Mouse (Mus musculus): ENCODE data around the gene Poc1a. TPM values are rescaled to one million over a fixed set of nuclear protein-coding genes. Genes with fewer than 3 reads are reported as not detected.

Gene Poc1a
- polyA plus RNA-seq, 1 experiment from 2014 or later: 27.8 TPM

DNA sequence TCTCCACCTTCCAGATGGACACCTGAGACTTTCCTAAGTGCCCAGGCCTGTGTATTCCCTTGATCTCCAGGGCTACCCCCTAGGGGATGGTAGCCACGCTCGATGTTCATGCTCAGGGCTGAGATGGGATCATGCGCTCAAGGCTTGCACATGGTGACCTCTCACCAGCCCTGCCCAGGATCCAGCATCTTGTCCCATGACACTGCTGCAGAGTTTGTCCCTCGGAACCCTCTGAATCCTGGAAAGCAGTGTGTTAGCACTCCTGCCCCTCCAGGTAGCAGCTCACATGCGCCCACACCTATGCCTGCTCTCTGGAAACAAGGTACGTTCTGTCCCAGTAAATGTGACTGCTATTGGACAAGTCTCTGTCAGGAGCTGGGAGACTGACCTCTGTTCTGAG is 73.9 kb downstream of the Poc1a start:
- no peak for ATAC-seq (ENCODE audit: insufficient number of reproducible peaks, low FRiP score)
- Histone ChIP-seq H3K4me1 (replicated peaks) (peaks cover 43% of the 10 kb centered on the region), H3K27ac (ENCODE audit: poor library complexity, severe bottlenecking) (no peak overlapping the region), H3K27me3 (replicated peaks) (no peaks in the 10 kb centered on the region), H3K9ac (no peak overlapping the region), H3K9me3 (replicated peaks) (no peaks in the 10 kb centered on the region), H3K4me3 (no peak overlapping the region), H3K4me2 (no peak overlapping the region), H3K36me3 (no peaks in the 10 kb centered on the region)
- 90% methylated on average over 6 of the region's 6 CpGs for WGBS

DNA sequence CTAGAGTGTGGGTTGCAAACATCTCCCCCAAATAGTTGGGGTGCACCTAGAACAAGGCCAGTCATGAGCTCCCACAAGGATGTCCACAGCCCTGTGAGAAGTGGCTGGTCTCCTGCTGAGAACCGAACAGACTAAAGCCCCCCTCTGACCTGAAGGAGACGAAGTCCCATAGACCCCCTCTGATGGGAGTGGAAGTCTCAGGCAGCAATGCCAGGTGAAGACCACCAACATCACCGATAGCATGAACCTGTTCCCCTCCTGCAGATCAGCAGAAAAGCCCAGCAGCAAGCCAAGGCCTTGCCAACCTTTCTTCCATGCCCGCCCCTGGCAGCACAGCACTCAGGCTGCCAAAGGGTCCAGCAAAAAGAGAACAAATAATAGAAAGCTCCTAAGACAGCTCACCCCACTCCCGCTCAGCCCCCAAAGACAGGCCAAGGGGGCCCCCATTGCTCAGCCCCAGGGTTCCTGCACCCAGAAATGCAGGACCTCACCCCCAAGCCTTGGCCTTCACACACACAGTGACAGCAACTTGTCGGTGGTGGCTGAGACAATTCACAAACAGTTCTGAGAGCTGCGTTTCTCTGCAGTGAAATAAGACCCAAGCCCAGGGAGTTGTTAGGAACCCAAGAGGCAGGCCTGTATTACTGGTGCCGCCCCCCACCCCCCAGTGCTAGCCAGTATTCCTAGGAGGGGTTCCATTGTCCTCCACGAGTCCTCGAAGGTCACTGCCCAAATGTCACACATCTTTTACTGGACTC is 74.5 kb downstream of the Poc1a start:
- no peak overlapping the region for H3K4me3 ChIP-seq
- no peak overlapping the region for H3K9ac ChIP-seq
- no peaks in the 10 kb centered on the region for H3K36me3 ChIP-seq
- WGBS: 77% methylated on average over 10 of the region's 10 CpGs
- no peaks in the 10 kb centered on the region for H3K27me3 ChIP-seq (replicated peaks)
- H3K9me3 ChIP-seq (replicated peaks): no peaks in the 10 kb centered on the region
- H3K4me1 ChIP-seq (replicated peaks): peaks cover 43% of the 10 kb centered on the region
- ATAC-seq (ENCODE audit: insufficient number of reproducible peaks, low FRiP score): no peak
- no peak overlapping the region; the same call in 1 of the 2 replicates for H3K27ac ChIP-seq (ENCODE audit: poor library complexity, severe bottlenecking)
- no peak overlapping the region for H3K4me2 ChIP-seq

DNA sequence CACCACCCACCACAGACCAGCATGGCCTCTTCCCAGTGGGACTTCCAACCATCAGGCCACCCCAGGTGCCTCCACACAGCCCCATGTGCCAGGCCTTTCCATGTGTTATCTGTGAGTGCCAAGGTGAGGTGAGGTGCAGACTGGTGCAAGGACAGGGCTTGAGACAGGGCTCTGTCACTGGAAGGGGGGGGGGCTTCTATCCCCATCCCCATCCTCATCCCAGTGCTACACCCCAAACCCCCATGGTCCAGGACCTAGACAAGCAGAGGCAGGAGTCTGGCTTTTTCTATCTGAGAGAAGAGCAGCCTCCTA is 75.1 kb downstream of the Poc1a start:
- H3K4me3 ChIP-seq: no peak overlapping the region
- H3K4me1 ChIP-seq (replicated peaks): peaks cover 38% of the 10 kb centered on the region
- no peaks in the 10 kb centered on the region for H3K27me3 ChIP-seq (replicated peaks)
- no peak overlapping the region for H3K9ac ChIP-seq
- ATAC-seq (ENCODE audit: insufficient number of reproducible peaks, low FRiP score): 0 out of 2 replicates have a peak, but pooled peaks have one; percentile 7
- peak overlapping the region; percentile 15; the same call in 1 of the 2 replicates for H3K27ac ChIP-seq (ENCODE audit: poor library complexity, severe bottlenecking)
- H3K4me2 ChIP-seq: no peak overlapping the region
- H3K9me3 ChIP-seq (replicated peaks): no peaks in the 10 kb centered on the region
- no peaks in the 10 kb centered on the region for H3K36me3 ChIP-seq

DNA sequence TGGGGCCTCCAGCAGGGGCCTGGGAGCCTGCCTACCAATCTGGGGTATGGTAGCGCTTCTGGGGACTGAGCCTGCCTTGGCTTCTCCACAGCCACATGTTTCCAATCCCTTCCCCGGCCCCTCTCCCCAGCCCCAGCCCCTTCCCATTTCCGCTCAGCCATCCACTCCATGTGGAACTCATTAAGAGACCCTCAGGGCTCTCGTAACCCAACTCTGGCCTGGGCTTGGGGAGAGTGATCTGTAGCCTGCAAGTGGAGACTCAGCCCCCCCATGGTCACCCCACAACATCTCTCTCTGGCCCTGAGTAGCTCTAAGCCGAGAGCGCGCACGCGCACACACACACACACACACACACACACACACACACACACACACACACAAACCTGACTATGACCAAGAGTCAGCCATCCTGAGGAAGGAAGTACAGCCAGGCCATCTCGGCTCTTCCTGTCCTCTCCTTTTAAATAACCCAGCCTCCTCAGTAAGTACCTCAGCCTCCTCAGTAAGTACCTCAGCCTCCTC is 75.5 kb downstream of the Poc1a start:
- H3K27me3 ChIP-seq (replicated peaks): no peaks in the 10 kb centered on the region
- H3K4me3 ChIP-seq: no peak overlapping the region
- 60% methylated on average over 10 of the region's 10 CpGs for WGBS
- no peaks in the 10 kb centered on the region for H3K36me3 ChIP-seq
- H3K9me3 ChIP-seq (replicated peaks): no peaks in the 10 kb centered on the region
- H3K4me2 ChIP-seq: no peak overlapping the region
- H3K27ac ChIP-seq (ENCODE audit: poor library complexity, severe bottlenecking): peak overlapping the region; percentile 15; the same call in 1 of the 2 replicates
- peaks cover 38% of the 10 kb centered on the region for H3K4me1 ChIP-seq (replicated peaks)
- ATAC-seq (ENCODE audit: insufficient number of reproducible peaks, low FRiP score): peak; percentile 31; the same call in 1 of the 2 replicates
- H3K9ac ChIP-seq: no peak overlapping the region

DNA sequence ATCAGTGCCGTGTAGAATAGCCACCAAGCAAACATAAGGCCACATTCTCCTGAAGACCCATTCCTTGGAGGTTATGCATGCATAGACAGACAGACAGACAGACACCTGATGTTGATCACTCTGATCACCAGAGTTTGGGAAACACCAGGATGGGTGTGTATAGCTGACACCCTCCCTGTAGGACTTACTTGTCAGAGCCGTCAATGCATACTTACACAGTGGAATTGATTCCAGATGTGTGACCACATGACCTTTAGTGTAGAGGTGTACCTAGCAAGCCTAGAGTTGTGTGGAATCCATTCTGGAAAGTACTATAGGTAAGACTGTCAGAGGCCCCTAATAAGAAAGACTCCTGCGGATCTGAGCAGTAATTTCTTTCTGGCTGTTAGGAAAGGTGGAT is 76.3 kb downstream of the Poc1a start:
- H3K36me3 ChIP-seq: no peaks in the 10 kb centered on the region
- no peak overlapping the region for H3K4me3 ChIP-seq
- WGBS: 57% methylated on average over 3 of the region's 3 CpGs
- no peak overlapping the region for H3K4me2 ChIP-seq
- peaks cover 38% of the 10 kb centered on the region for H3K4me1 ChIP-seq (replicated peaks)
- no peak overlapping the region for H3K9ac ChIP-seq
- ATAC-seq (ENCODE audit: insufficient number of reproducible peaks, low FRiP score): no peak
- no peaks in the 10 kb centered on the region for H3K9me3 ChIP-seq (replicated peaks)
- no peaks in the 10 kb centered on the region for H3K27me3 ChIP-seq (replicated peaks)
- H3K27ac ChIP-seq (ENCODE audit: poor library complexity, severe bottlenecking): no peak overlapping the region

DNA sequence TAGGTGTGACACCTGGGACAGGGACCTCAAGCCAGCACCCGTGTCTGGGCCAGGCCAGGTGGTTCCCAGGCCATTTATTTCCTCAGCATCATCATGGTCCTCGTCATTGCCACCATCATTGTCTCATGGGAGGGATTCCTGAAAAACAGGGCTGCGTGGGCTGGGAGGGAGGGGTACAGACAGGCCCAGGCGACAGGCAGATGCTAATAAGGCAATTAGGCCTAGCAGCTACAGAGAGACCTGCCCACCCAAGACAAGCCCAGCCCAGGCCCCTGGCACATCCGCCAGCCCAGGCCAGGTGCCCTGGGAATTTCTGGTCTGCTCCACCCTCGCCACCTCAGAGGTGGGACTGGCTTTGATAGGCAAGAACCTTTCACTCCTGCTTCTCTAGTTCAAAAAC is 78.4 kb downstream of the Poc1a start:
- no peak overlapping the region for H3K4me3 ChIP-seq
- H3K36me3 ChIP-seq: no peaks in the 10 kb centered on the region
- WGBS: 74% methylated on average over 6 of the region's 6 CpGs
- no peak overlapping the region for H3K4me2 ChIP-seq
- no peaks in the 10 kb centered on the region for H3K9me3 ChIP-seq (replicated peaks)
- H3K27ac ChIP-seq (ENCODE audit: poor library complexity, severe bottlenecking): no peak overlapping the region
- no peaks in the 10 kb centered on the region for H3K27me3 ChIP-seq (replicated peaks)
- H3K4me1 ChIP-seq (replicated peaks): peaks cover 26% of the 10 kb centered on the region
- ATAC-seq (ENCODE audit: insufficient number of reproducible peaks, low FRiP score): no peak
- H3K9ac ChIP-seq: no peak overlapping the region

DNA sequence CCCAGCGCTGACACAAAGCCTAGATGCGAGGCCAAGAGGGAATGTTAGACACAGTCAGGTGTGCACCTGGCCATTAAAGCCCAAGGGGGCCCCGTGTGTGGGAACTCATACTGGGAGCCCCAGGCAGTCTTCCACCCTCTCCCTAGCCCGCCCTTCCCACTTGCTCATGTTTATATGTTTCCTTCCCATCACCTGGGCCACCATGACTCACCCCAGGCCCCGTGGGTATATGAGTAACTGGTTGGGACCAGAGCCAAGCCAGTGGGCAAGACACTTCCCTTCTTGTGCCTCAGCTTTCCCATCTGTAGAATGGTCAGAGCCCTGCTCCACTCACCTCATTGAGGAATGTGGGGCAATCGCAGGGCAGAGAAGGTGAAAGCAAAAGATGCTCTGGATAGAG is 80.3 kb downstream of the Poc1a start:
- ATAC-seq (ENCODE audit: insufficient number of reproducible peaks, low FRiP score): 0 out of 2 replicates have a peak, but pooled peaks have one; percentile 3
- 75% methylated on average over 6 of the region's 6 CpGs for WGBS
- Histone ChIP-seq H3K36me3 (no peaks in the 10 kb centered on the region), H3K4me3 (no peak overlapping the region), H3K27me3 (replicated peaks) (no peaks in the 10 kb centered on the region), H3K4me2 (no peak overlapping the region), H3K27ac (ENCODE audit: poor library complexity, severe bottlenecking) (no peak overlapping the region), H3K4me1 (replicated peaks) (peaks cover 20% of the 10 kb centered on the region), H3K9ac (no peak overlapping the region), H3K9me3 (replicated peaks) (no peaks in the 10 kb centered on the region)

DNA sequence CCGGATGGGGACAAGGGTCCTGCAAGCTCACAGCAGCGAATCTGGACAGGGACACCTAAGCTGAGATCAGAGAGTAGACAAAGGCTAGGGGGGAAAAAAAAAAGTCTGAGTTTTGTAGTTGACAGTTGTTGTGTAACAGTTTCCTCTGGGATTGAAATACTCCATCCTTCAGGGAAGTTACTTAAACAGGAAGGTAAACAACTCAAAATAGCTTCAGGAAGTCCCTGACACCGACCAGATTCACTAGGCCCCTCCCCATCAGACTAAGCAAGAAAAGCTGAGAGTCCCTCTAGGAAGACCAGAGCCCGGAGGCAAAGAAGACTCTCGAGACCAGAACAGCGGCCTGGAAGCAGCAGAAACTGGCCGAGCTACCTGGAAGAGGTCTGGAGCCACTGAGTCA is 84.5 kb downstream of the Poc1a start:
- Histone ChIP-seq H3K27ac (ENCODE audit: poor library complexity, severe bottlenecking) (no peak overlapping the region), H3K4me3 (no peak overlapping the region), H3K4me1 (replicated peaks) (peaks cover 29% of the 10 kb centered on the region), H3K9me3 (replicated peaks) (no peaks in the 10 kb centered on the region), H3K27me3 (replicated peaks) (no peaks in the 10 kb centered on the region), H3K4me2 (no peak overlapping the region), H3K36me3 (no peaks in the 10 kb centered on the region), H3K9ac (no peak overlapping the region)
- WGBS: 49% methylated on average over 7 of the region's 7 CpGs
- no peak for ATAC-seq (ENCODE audit: insufficient number of reproducible peaks, low FRiP score)

DNA sequence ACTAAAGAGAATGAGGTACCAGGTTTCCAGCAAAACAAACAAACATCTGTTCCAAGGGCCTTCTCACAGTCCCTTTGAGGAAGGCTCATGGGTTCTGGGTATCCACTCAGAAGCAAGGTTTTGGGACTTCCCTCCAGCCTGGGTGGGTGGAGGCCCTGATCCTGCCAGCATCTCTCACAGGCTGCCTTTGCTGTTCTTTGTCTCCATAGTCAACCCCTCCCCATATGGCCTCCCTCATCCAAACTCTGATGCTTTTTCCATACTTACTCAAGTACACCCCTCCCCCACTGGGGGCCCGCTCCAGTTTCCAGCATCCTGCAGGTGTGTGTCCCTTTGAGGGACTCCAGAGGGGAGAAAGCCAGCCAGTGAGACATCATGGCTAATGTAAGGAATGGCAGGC is 85.3 kb downstream of the Poc1a start:
- no peak overlapping the region for H3K9ac ChIP-seq
- H3K4me1 ChIP-seq (replicated peaks): peaks cover 37% of the 10 kb centered on the region
- H3K9me3 ChIP-seq (replicated peaks): no peaks in the 10 kb centered on the region
- H3K4me3 ChIP-seq: no peak overlapping the region
- H3K4me2 ChIP-seq: no peak overlapping the region
- no peaks in the 10 kb centered on the region for H3K27me3 ChIP-seq (replicated peaks)
- 70% methylated on average over 1 of the region's 1 CpGs for WGBS
- H3K36me3 ChIP-seq: peaks cover 6% of the 10 kb centered on the region
- ATAC-seq (ENCODE audit: insufficient number of reproducible peaks, low FRiP score): no peak
- no peak overlapping the region for H3K27ac ChIP-seq (ENCODE audit: poor library complexity, severe bottlenecking)

DNA sequence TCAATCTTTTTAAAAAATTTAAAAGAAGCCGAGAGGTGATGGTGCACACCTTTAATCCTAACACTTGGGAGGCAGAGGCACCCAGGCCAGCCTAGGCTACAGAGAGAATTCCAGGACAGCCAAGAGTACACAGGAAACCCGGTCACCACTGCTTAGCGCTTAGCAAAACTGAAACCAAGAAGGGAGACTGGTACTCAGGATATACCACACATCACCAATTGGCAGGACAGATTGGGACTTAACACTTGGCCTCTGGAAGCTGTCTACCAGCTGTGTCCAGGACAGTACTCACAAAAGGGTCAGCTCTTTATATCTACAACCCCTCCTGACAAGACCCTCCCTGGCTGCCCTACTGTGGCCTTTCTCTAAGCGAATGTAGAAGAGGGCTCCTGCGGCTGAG is 86.1 kb downstream of the Poc1a start:
- Histone ChIP-seq H3K4me3 (peak overlapping the region; percentile 80), H3K27me3 (replicated peaks) (no peaks in the 10 kb centered on the region), H3K9ac (peak overlapping the region; percentile 23; the same call in 1 of the 2 replicates), H3K36me3 (peaks cover 11% of the 10 kb centered on the region), H3K4me1 (replicated peaks) (peaks cover 45% of the 10 kb centered on the region), H3K4me2 (peak overlapping the region; percentile 94), H3K9me3 (replicated peaks) (no peaks in the 10 kb centered on the region), H3K27ac (ENCODE audit: poor library complexity, severe bottlenecking) (no peak overlapping the region)
- ATAC-seq (ENCODE audit: insufficient number of reproducible peaks, low FRiP score): no peak
- 17% methylated on average over 5 of the region's 5 CpGs for WGBS

DNA sequence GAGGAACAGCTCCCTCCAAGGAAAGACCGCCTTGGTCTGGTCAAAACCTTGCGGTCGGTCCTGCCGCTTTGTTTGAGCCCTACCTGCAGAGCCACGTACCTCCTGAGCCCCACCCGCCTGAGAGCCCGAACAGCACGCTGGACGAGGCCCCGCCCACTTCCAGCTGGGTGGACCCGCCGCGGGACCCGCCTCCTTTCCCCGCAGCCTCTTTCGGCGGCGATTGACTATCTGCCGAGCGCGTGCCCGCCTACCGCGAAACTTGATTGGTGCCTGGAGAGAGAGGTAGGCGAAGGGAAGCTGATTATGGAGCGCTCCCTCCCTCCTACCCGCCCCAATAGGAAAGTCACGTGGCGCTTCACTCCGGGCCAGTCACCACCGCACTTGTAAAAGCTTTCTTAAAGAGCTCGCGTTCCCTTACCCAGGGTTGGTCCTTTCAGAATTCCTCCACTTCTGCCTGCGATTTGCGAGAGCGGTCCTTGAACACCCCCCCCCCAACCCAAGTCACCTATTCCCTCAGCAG is 86.8 kb downstream of the Poc1a start:
- WGBS: under 1% methylated on average over 36 of the region's 36 CpGs
- H3K4me2 ChIP-seq: peak overlapping the region; percentile 94
- peak overlapping the region; percentile 80 for H3K4me3 ChIP-seq
- H3K9ac ChIP-seq: peak overlapping the region; percentile 91
- H3K4me1 ChIP-seq (replicated peaks): peaks cover 52% of the 10 kb centered on the region
- no peaks in the 10 kb centered on the region for H3K27me3 ChIP-seq (replicated peaks)
- H3K9me3 ChIP-seq (replicated peaks): no peaks in the 10 kb centered on the region
- H3K36me3 ChIP-seq: peaks cover 16% of the 10 kb centered on the region
- ATAC-seq (ENCODE audit: insufficient number of reproducible peaks, low FRiP score): peak; percentile 92
- peak overlapping the region; percentile 92 for H3K27ac ChIP-seq (ENCODE audit: poor library complexity, severe bottlenecking)

Measured in heart, embryonic 12.5 days (tissue).